Mouse (Mus musculus): ENCODE data around the gene Nfatc2ip. TPM values are rescaled to one million over a fixed set of nuclear protein-coding genes. Genes with fewer than 3 reads are reported as not detected.

Gene Nfatc2ip
- total RNA-seq, 2 experiments from 2014 or later = 7.0 to 7.6 TPM

DNA sequence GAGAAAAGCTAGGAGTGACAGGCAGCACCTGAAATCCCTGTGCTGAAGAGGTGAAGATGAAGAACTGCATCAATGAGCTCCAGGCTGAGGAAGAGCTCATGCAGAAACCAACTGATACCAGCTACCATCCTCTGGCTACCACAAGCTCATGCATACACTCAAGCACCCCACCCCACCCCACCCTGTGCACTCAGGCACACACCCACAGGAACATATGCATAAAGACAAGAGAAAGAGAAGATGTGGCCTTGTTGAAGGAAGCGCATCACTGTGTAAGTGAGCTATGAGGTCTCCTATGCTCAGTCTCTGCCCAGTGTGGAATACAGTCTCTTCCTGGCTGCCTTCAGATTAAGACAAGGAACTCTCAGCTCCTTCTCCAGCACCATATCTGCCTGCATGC, 8.4 kb downstream of the Nfatc2ip start:
- TF ChIP-seq CTCF (conservative IDR thresholded peaks at IDR 0.05) = no peak
- H3K27ac ChIP-seq = no peak overlapping the region
- H3K4me3 ChIP-seq = no peak overlapping the region
- no peak for DNase-seq (ENCODE audit: low spot score in 2 of 2)

DNA sequence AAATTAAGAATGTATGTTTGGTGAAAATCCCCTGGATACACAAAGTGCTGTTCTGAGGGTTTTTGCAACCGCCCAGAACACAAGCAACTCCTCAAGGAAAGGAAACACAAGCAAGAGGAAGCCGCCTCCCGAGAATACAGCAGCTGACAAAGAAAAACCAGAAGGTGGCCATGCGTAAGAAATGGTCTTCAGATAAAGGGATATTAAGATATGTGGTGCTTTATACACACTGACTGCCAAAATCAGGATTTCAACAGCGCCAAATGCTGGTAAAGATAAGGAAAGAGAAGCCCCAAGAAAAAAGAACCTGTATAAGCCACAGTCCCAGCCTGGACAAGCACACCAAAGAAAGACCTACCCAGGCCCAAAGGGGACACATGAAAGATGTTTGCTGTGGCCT, 13.0 kb downstream of the Nfatc2ip start:
- TF ChIP-seq CTCF (conservative IDR thresholded peaks at IDR 0.05) = no peak
- no peak overlapping the region for H3K27ac ChIP-seq
- no peak overlapping the region for H3K4me3 ChIP-seq
- no peak for DNase-seq (ENCODE audit: low spot score in 2 of 2)

DNA sequence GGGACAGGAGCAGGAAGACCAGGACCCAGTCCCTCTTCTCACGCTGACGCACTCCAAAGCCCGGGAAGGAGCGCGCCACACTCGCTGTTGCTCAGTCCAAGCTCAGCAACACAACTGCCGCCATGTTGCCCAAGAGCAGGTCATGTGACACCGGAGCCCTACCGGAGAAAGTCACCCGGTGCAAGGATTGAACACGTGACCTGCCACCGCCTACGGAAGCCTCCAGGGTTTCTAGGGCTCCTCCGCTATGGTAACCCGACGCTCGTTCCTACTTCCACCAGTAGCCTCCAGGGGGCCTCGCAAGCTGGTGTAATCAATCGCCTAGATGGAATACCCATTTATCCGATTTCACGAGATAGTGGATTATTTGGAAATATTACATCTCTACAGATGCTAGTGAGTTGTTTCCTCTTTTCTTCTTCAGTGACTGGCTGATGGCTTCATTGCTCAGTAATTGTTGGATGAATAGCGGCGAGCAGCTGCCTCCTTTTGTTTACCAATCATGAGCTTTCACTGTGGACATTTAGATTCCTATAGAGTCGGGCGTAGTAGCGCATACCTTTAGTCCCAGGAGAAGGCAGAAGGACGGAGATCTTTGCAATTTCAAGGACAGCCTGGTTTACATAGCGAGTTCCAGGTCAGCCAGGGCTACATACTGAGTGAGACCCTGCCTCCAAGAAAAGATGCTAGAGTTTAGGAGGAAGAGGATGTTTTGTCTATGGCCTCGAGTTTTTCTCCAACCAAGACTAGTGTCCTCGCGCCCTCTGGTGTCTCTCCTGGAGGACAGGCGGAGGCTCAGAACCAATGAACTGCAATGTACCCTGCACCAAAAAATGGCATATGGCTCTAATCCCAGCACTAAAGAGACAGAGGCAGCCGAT, 19.0 kb downstream of the Nfatc2ip start, which contains the start of gene Spns1:
TSS of gene Spns1 (minus strand) at position 173 of the 881 bp plus-strand sequence.
- Histone ChIP-seq H3K4me3 (peak within 1 kb of the TSS; percentile 77), H3K27ac (peak within 1 kb of the TSS; percentile 85)
- DNase-seq (ENCODE audit: low spot score in 2 of 2) = peak; percentile 98
- TF ChIP-seq CTCF (conservative IDR thresholded peaks at IDR 0.05) = peak; percentile 77

DNA sequence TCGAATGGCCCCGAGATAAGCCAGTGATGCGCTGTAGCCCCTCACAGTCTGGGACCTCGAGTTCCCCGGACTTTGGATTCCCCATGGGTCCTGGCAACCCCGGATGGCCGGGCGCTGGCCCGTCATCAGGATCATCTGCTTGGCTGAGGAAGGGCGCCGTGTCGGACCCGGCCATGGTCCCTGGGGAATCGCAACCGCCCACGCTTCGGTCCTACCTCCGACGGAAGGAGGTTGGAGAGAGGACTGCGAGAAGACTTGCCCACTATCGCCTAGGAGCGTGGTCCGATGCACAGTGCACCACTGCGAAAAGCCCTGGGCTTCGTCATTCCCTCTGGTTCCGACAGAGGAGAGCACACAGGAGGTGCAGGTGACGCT, 19.6 kb downstream of the Nfatc2ip start:
- Histone ChIP-seq H3K4me3 (peak overlapping the region; percentile 77), H3K27ac (peak overlapping the region; percentile 85)
- DNase-seq (ENCODE audit: low spot score in 2 of 2) = no peak
- TF ChIP-seq CTCF (conservative IDR thresholded peaks at IDR 0.05) = no peak

DNA sequence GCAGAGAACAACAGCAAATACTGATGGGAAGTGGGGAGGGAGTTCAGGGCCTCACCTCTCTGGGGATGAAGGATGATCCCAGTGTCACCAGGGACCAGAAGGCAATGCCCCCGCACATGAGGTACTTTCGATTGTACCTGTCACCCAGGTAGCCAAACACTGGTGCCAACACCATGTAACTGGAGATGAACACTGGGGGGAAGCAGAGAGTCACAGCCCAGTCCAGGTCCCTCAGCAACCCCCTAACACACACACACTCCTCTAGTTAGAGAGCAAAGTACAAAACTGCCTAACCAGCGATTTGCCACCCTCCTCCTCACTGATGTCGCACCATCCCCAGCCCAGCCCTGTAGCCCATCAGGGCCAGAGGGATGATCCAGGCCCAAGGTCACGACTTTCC, 21.5 kb downstream of the Nfatc2ip start:
- DNase-seq (ENCODE audit: low spot score in 2 of 2) = no peak
- Histone ChIP-seq H3K4me3 (no peak overlapping the region), H3K27ac (no peak overlapping the region)
- TF ChIP-seq CTCF (conservative IDR thresholded peaks at IDR 0.05) = peak; percentile 51

DNA sequence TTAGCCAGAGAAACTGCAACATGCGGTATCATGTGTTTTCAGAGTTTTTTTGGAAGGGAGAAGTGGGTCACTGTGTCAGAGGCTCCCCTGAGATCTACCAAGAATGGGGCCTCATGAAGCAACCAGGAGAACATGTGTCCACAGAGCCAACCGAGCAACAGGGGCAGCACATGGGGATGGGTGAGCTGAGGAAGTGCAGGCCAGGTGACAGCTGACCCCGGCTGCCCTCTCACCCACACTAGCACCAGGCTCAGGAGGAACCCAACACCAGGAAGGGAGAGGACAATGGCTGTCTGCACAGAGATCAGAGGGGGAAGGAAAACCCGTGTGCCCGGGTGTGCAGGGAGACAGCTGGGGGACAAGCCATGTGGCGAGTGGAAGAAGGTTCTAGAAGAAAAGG, 22.0 kb downstream of the Nfatc2ip start:
- no peak for TF ChIP-seq CTCF (conservative IDR thresholded peaks at IDR 0.05)
- no peak for DNase-seq (ENCODE audit: low spot score in 2 of 2)
- H3K27ac ChIP-seq = no peak overlapping the region
- no peak overlapping the region for H3K4me3 ChIP-seq

DNA sequence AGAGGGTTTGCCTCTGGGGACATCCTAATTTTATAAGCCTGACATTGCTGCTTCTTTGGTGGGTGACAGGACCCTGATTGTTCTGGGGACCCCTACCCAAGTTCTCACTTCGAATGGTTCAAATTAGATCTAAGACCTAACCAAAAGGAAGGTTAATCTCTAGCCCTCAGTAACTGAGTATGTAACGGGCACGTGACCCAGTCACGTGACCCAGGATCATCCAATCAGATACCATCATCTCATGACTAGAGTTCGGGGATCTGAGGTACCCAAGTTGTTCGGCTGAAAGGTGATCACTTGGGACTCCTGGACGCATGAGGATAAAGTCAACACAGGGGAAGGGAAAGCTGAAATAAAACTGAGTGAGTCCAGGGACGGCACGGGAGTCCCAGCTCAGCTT, 23.5 kb downstream of the Nfatc2ip start:
- no peak overlapping the region for H3K4me3 ChIP-seq
- no peak for TF ChIP-seq CTCF (conservative IDR thresholded peaks at IDR 0.05)
- no peak for DNase-seq (ENCODE audit: low spot score in 2 of 2)
- no peak overlapping the region for H3K27ac ChIP-seq

DNA sequence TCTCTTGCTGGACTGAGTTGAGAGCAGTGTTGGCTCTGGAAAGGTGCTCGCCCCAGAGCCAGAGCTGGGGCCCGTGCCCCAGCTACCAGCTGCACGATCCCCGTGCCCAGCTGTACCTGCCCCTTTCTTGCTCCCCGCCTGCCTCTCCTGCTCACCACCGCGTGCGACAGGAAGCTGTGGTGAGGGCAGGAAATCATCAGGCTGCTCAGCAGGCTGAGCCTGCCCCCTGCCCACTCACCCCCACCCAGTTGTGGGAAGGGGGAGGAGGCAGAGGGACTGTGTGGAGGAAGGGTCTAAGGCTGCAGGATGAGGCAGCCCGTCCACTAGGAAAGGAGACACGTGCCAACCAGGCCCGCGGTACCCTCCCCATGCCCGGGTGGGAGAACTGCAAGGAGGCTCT, 27.1 kb downstream of the Nfatc2ip start, which contains the start of gene Lat:
TSS of gene Lat (minus strand) at position 178 of the 400 bp plus-strand sequence.
- TF ChIP-seq CTCF (conservative IDR thresholded peaks at IDR 0.05) = no peak
- H3K27ac ChIP-seq = no peak within 1 kb of the TSS
- no peak for DNase-seq (ENCODE audit: low spot score in 2 of 2)
- H3K4me3 ChIP-seq = no peak within 1 kb of the TSS

DNA sequence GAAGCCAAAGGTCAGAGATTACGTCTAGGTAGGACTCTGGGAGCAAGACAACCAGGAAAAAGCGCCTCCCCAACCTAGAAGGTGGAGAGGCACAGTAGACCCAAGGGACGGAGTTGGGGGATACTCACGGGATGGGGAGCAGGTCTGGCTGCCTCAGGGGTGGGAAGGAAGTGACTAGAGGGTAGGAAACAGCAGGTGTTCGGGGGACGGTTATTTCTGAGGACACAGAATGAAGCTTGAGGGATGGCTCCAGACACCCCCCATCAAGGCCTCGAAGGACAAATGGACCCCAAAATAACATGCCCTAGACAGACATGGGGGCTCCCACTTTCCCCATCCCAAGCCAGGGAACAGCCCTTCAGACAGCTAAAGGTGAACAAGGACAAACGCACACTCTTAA, 28.2 kb downstream of the Nfatc2ip start:
- DNase-seq (ENCODE audit: low spot score in 2 of 2) = no peak
- TF ChIP-seq CTCF (conservative IDR thresholded peaks at IDR 0.05) = no peak
- H3K4me3 ChIP-seq = no peak overlapping the region
- no peak overlapping the region for H3K27ac ChIP-seq

DNA sequence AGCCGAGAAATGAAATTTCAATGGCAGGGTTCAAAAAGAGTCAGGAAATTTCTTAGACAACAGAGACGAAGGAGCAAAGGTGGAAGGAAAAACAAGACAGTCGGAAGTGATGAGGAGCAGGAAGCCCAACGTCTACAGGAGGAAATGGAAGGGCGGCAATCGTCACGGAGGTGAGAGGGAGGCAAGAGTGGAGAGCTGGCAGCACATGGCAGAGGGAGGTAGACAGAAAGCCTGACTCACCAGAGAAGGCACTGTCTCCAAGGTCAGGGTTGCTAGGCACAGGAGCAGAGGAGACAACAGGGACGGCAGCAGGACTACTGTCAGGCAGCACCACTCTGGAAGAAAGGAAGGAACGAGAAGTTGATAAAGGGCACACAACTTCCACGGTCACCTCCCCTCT, 28.9 kb downstream of the Nfatc2ip start:
- no peak for TF ChIP-seq CTCF (conservative IDR thresholded peaks at IDR 0.05)
- Histone ChIP-seq H3K4me3 (no peak overlapping the region), H3K27ac (no peak overlapping the region)
- no peak for DNase-seq (ENCODE audit: low spot score in 2 of 2)

DNA sequence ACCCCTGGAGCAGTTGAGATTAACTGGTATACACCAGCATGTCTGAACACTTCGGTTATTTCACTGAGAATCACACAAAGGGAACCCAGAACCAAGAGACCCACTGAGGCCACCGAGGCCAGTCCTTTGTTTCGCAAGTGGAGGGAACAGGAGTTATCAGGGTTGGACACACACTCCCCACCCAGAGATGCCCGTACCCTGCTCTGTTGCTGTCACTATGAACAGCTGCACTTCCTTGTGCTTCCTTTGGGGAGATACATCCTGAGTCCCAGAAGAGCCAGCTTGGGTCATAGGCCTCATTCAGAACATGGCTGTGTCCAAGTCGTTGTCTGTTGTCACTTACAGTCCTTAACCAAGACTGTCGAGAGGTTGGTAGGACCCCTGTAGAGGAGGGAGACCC, 33.5 kb downstream of the Nfatc2ip start:
- H3K4me3 ChIP-seq = no peak overlapping the region
- TF ChIP-seq CTCF (conservative IDR thresholded peaks at IDR 0.05) = no peak
- DNase-seq (ENCODE audit: low spot score in 2 of 2) = no peak

DNA sequence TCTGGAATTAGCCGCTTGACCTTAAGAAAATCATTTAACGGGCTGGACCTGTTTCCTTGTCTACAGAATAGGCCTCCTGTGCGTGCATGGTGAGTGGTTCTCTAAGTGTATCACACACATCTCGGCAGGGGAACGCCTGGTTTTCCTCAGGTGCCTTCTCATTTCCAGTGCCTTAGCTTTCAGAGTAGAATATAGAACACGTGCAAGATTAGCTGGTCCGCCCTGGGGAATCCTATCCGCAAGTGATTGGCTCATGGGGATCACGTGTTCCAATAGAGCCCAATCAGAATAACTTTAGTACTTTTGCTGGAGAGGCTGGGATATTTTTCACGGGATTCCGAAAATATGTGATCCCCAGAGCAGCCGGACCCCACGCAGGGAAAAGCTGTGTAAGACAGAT, 37.5 kb downstream of the Nfatc2ip start:
- H3K4me3 ChIP-seq = no peak overlapping the region
- DNase-seq (ENCODE audit: low spot score in 2 of 2) = no peak
- no peak for TF ChIP-seq CTCF (conservative IDR thresholded peaks at IDR 0.05)
- H3K27ac ChIP-seq = no peak overlapping the region

More for the DNA sequence above, 33.5 kb downstream of the Nfatc2ip start:
- no peak overlapping the region for H3K27ac ChIP-seq

DNA sequence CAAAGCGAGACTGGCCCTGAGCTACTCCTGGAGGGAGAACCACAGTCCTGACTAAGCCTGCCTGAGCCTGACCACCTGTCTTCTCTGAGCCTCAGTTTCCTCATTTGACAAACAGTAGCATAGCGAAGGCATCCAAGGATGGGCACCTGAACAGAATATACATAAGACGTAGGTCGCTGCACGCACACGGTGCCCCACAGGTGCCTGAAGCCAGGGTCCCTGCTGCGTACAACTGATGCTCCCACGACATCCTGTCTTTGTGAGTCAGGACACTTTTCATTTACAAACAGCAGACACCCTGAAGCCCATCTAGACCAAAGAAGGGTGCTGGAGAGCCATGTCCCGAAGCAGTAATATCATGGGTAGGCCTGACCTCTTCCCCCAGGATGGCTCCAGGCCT, 38.1 kb downstream of the Nfatc2ip start:
- H3K27ac ChIP-seq = no peak overlapping the region
- no peak for TF ChIP-seq CTCF (conservative IDR thresholded peaks at IDR 0.05)
- no peak for DNase-seq (ENCODE audit: low spot score in 2 of 2)
- no peak overlapping the region for H3K4me3 ChIP-seq

DNA sequence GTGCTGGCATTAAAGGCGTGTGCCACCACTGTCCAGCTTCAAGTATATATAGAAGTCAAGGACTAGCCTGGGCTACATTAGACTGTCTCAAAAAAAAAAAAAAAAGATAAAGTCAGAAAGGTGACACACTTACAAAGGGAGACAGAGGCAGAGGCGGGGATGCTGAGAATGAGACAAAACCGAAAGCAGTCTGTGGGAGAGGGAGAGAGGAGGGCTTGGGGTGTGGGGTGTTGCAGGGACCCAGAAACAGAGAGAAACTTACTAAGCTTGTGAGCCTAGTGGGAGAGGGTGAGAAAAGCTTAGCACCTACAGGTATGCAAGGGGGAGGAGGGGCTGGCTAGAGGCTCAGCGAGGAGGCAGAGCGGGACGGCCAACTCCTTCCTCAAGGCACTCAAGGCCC, 38.7 kb downstream of the Nfatc2ip start:
- no peak for DNase-seq (ENCODE audit: low spot score in 2 of 2)
- Histone ChIP-seq H3K27ac (no peak overlapping the region), H3K4me3 (no peak overlapping the region)
- TF ChIP-seq CTCF (conservative IDR thresholded peaks at IDR 0.05) = no peak

Measured in layer of hippocampus, adult 2 months (tissue).